Mouse (Mus musculus) kidney, adult 2 months (tissue): ENCODE data around the gene Ppp1r17. TPM values are rescaled to one million over a fixed set of nuclear protein-coding genes. Genes with fewer than 3 reads are reported as not detected.

Experiments
- DNase-seq: peaks from one replicate; pipeline ENCODE4 v3.0.0; 2021
- H3K27ac ChIP-seq: fragments of 200-500 bp; 2 replicates; pipeline ENCODE4 v1.5.1; 2012; ENCODE audit warnings: low read depth, low read length, control low read depth, inconsistent platforms; ENCODE audit not compliant: insufficient read depth
- H3K27me3 ChIP-seq: fragments of 200-500 bp; replicated peaks from 2 replicates; pipeline ENCODE4 v1.6.1; 2012; ENCODE audit warnings: mild to moderate bottlenecking, moderate library complexity, low read length, inconsistent platforms; ENCODE audit not compliant: control insufficient read depth, insufficient read depth
- H3K36me3 ChIP-seq: fragments of 200-500 bp; 2 replicates; pipeline ENCODE4 v1.6.1; 2012; ENCODE audit warnings: mild to moderate bottlenecking, moderate library complexity, low read length, inconsistent platforms; ENCODE audit not compliant: control insufficient read depth, insufficient read depth
- H3K4me1 ChIP-seq: fragments of 200-500 bp; 2 replicates; pipeline ENCODE4 v1.6.1; 2011; ENCODE audit warnings: low read length; ENCODE audit not compliant: control insufficient read depth, insufficient read depth
- H3K4me3 ChIP-seq: fragments of 200-500 bp; 2 replicates; pipeline ENCODE4 v1.5.1; 2011; ENCODE audit warnings: mild to moderate bottlenecking, low read depth, low read length, control low read depth; ENCODE audit not compliant: insufficient read depth
- CTCF ChIP-seq: fragments of 200-500 bp; conservative IDR thresholded peaks from 2 replicates; pipeline ENCODE4 v1.5.1; 2011; ENCODE audit warnings: low read depth, mild to moderate bottlenecking, control low read depth, low read length, moderate library complexity, mixed read lengths; ENCODE audit not compliant: insufficient read depth, insufficient read length
- POLR2A ChIP-seq: fragments of 200-500 bp; IDR thresholded peaks from one replicate; pipeline ENCODE4 v1.6.1; 2011; ENCODE audit warnings: low read depth, low read length, control low read depth
- WGBS: fragments of 180-500 bp; shearing (Covaris S2); methylation state at CpG from one replicate; pipeline ENCODE4 v1.1.7; 2018; 5-methylcytosine and 5-hydroxymethylcytosine counted together
- polyA plus RNA-seq: library from polyadenylated mRNA; depleted of rRNA; stranded (reverse); fragments of >200 nt; gene quantifications from 2 replicates; pipeline ENCODE4 v1.2.3, GENCODE M21; 2012; rRNA removed

Ppp1r17 gene
- polyA plus RNA-seq, 1 experiment = not detected

GRCm38 (mm10) chr6:56044716-56045115 is 27.4 kb downstream of the Ppp1r17 start:
- DNase-seq = no peak
- WGBS = 80% methylated on average over 1 of the region's 1 CpGs
- Histone ChIP-seq H3K27me3 (no peaks in the 10 kb centered on the region), H3K36me3 (no peaks in the 10 kb centered on the region), H3K27ac (no peak overlapping the region), H3K4me3 (no peak overlapping the region), H3K4me1 (no peaks in the 10 kb centered on the region)
- TF ChIP-seq CTCF = no peak
- TF ChIP-seq POLR2A = no peak

GRCm38 (mm10) chr6:56048580-56048979 is 31.3 kb downstream of the Ppp1r17 start:
- DNase-seq = no peak
- H3K27ac ChIP-seq = no peak overlapping the region
- no peak overlapping the region for H3K4me3 ChIP-seq
- H3K4me1 ChIP-seq = no peaks in the 10 kb centered on the region
- WGBS = 84% methylated on average over 3 of the region's 3 CpGs
- no peak for TF ChIP-seq CTCF
- H3K36me3 ChIP-seq = no peaks in the 10 kb centered on the region
- no peaks in the 10 kb centered on the region for H3K27me3 ChIP-seq

GRCm38 (mm10) chr6:56049104-56049503 is 31.8 kb downstream of the Ppp1r17 start:
- no peaks in the 10 kb centered on the region for H3K4me1 ChIP-seq
- H3K4me3 ChIP-seq = no peak overlapping the region
- no peak for TF ChIP-seq CTCF
- no peak for TF ChIP-seq POLR2A
- no peaks in the 10 kb centered on the region for H3K36me3 ChIP-seq
- H3K27me3 ChIP-seq = no peaks in the 10 kb centered on the region
- H3K27ac ChIP-seq = no peak overlapping the region
- WGBS = 29% methylated on average over 4 of the region's 4 CpGs
- DNase-seq = peak; percentile 25

GRCm38 (mm10) chr6:56063736-56064135 is 46.4 kb downstream of the Ppp1r17 start:
- TF ChIP-seq CTCF (no peak), POLR2A (no peak)
- H3K27ac ChIP-seq = no peak overlapping the region

GRCm38 (mm10) chr6:56066632-56067282 is 49.5 kb downstream of the Ppp1r17 start:
- no peaks in the 10 kb centered on the region for H3K36me3 ChIP-seq

More at GRCm38 (mm10) chr6:56063736-56064135, 46.4 kb downstream of the Ppp1r17 start:
- DNase-seq = no peak
- Histone ChIP-seq H3K4me1 (no peaks in the 10 kb centered on the region), H3K36me3 (no peaks in the 10 kb centered on the region), H3K27me3 (no peaks in the 10 kb centered on the region), H3K4me3 (no peak overlapping the region)

GRCm38 (mm10) chr6:56068516-56068915 is 51.2 kb downstream of the Ppp1r17 start:
- H3K4me3 ChIP-seq = no peak overlapping the region
- TF ChIP-seq POLR2A = no peak
- no peak for TF ChIP-seq CTCF
- H3K27ac ChIP-seq = no peak overlapping the region
- DNase-seq = no peak
- H3K4me1 ChIP-seq = no peaks in the 10 kb centered on the region
- H3K36me3 ChIP-seq = no peaks in the 10 kb centered on the region
- no peaks in the 10 kb centered on the region for H3K27me3 ChIP-seq

More at GRCm38 (mm10) chr6:56066632-56067282, 49.5 kb downstream of the Ppp1r17 start:
- DNase-seq = peak; percentile 41
- no peaks in the 10 kb centered on the region for H3K4me1 ChIP-seq
- no peak overlapping the region for H3K27ac ChIP-seq
- TF ChIP-seq POLR2A = no peak
- peak; percentile 48 for TF ChIP-seq CTCF
- no peaks in the 10 kb centered on the region for H3K27me3 ChIP-seq
- H3K4me3 ChIP-seq = no peak overlapping the region
- WGBS = 34% methylated on average over 5 of the region's 5 CpGs

GRCm38 (mm10) chr6:56076378-56076805 is 59.1 kb downstream of the Ppp1r17 start:
- H3K36me3 ChIP-seq = no peaks in the 10 kb centered on the region
- no peak for TF ChIP-seq POLR2A
- H3K4me1 ChIP-seq = no peaks in the 10 kb centered on the region
- no peak for DNase-seq
- WGBS = 16% methylated on average over 4 of the region's 4 CpGs
- H3K27ac ChIP-seq = no peak overlapping the region
- no peak overlapping the region for H3K4me3 ChIP-seq
- H3K27me3 ChIP-seq = no peaks in the 10 kb centered on the region

Other genes starting within 250 kb of the Ppp1r17 start
- gene Itprid1, start 180.6 kb upstream of the Ppp1r17 start, polyA plus RNA-seq = not detected in 2 replicates